Mouse (Mus musculus) layer of hippocampus, adult 9-10 months (tissue): ENCODE data around the gene Slamf6.

Experiments
- DNase-seq: peaks from one replicate; pipeline ENCODE4 v3.0.0; 2022; ENCODE audit warnings: low spot score

Gene Slamf6

DNA sequence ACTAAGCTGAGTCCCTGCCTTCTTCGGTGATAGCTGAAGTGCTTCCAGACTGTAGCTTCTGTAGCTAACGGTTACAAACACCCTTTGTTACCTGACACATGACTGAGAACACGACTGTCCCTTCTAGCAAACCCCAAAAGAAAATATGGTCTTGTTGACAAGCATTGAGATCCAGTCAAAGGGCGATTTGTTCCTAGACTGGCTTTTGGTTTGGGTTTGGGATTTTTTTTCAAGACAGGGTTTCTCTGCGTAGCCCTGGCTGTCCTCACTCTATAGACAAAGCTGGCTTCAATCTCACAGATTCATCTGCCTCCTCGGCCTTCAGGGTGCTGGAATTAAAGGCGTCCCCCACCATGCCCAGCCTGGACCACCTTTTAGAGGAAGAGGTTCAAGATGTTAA is 79.4 kb downstream of the Slamf6 start:
- no peak for DNase-seq

DNA sequence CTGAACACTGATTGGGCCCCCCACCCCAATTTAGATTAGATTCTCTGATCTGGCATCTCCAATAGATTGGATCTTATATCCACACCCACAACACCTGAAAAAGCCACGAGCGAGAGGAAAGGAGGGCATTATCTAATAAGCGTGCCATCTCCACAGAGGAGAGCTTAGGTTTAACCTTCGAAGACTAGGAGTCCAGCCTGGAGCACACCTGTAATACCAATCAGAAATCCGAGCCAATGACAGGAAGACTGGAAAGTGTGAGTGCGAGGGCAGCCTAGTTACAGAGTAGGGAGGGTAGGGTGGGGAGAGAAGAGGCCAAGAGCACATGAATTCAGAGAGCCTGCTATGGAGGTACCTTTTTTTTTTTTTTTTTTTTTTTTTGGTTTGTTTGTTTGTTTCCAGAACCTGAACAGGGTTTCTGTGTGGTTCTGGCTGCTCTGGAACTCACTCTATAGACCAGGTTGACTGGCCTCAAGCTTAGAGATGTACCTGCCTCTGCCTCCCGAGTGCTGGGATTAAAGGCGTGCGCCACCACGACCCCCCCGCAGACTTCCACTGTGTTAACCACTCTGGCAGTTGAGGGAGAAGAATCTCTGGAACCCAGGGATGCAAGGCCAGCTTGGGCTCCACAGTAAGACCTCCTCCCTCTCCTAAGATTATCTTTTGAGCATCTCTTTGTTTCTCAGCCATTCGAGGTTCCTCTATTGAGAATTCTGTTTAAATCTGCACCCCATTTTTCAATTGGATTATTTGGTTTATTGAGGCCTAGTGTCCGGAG is 81.7 kb downstream of the Slamf6 start:
- no peak for DNase-seq

DNA sequence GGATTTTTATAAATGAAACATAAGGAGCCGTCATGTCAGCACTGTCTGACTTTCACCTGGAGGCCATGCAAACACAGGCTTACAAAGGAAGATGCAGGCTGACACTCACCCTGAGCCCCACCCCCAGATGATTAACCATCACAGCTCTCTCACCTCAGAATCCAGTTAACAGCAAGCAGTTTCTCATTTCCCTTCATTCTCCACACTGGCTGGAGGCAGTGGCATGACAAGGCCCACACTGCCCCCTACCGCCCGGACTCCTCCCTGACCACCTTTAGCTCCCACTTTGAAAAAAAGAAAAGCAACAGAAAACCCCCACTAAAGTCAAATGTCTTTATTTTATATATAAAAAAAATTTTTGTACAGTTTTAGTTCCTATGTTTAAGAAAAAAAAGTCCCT is 83.3 kb downstream of the Slamf6 start:
- peak; percentile 61 for DNase-seq

GRCm38 (mm10) chr1:172001665-172002064 is 84.3 kb downstream of the Slamf6 start:
- DNase-seq = no peak
